Mouse (Mus musculus): ENCODE results near the gene Zbed3. TPM values are rescaled to one million over a fixed set of nuclear protein-coding genes. Genes with fewer than 3 reads are reported as not detected.

Gene Zbed3
- 51.6 and 55.2 TPM in 2 replicates for polyA plus RNA-seq (2016; fragmentation: Nextera tagmentation; extraction: Ambion mirVana)

GRCm38 (mm10) chr13:95323400-95323799 is at the start of gene Zbed3:
TSS of gene Zbed3 (plus strand) at chr13:95323612.
- Histone ChIP-seq H3K4me1 (peaks cover 23% of the 10 kb centered on the region), H3K27me3 (ENCODE audit: poor library complexity, severe bottlenecking) (no peaks in the 10 kb centered on the region), H3K4me3 (peak within 1 kb of the TSS; percentile 87), H3K27ac (peak within 1 kb of the TSS; percentile 99), H3K36me3 (replicated peaks) (peaks cover under 1% of the 10 kb centered on the region), H3K9me3 (no peaks in the 10 kb centered on the region)
- WGBS, result 89% methylated on average over 6 of the region's 6 CpGs
- DNase-seq (ENCODE audit: extremely low spot score, low spot score), result no peak

GRCm38 (mm10) chr13:95278426-95279025 is 44.9 kb upstream of the Zbed3 start:
- H3K9me3 ChIP-seq, result no peaks in the 10 kb centered on the region
- no peak overlapping the region for H3K27ac ChIP-seq
- no peak overlapping the region for H3K4me3 ChIP-seq
- H3K4me1 ChIP-seq, result peaks cover 23% of the 10 kb centered on the region
- no peaks in the 10 kb centered on the region for H3K27me3 ChIP-seq (ENCODE audit: poor library complexity, severe bottlenecking)
- no peaks in the 10 kb centered on the region for H3K36me3 ChIP-seq (replicated peaks)
- 88% methylated on average over 4 of the region's 4 CpGs for WGBS
- no peak for DNase-seq (ENCODE audit: extremely low spot score, low spot score)

- WGBS, result 35% methylated on average over 6 of the region's 7 CpGs
- DNase-seq (ENCODE audit: extremely low spot score, low spot score), result no peak
Measured at GRCm38 (mm10) chr13:95281740-95282673, 41.4 kb upstream of the Zbed3 start.

GRCm38 (mm10) chr13:95286989-95287388 is 36.4 kb upstream of the Zbed3 start:
- peaks cover 29% of the 10 kb centered on the region for H3K27me3 ChIP-seq (ENCODE audit: poor library complexity, severe bottlenecking)
- no peaks in the 10 kb centered on the region for H3K36me3 ChIP-seq (replicated peaks)
- H3K4me3 ChIP-seq, result no peak overlapping the region
- H3K27ac ChIP-seq, result no peak overlapping the region
- DNase-seq (ENCODE audit: extremely low spot score, low spot score), result peak; percentile 65
- WGBS, result 13% methylated on average over 7 of the region's 7 CpGs
- no peaks in the 10 kb centered on the region for H3K9me3 ChIP-seq
- peaks cover 19% of the 10 kb centered on the region for H3K4me1 ChIP-seq

More at GRCm38 (mm10) chr13:95281740-95282673, 41.4 kb upstream of the Zbed3 start:
- Histone ChIP-seq H3K4me3 (no peak overlapping the region), H3K9me3 (no peaks in the 10 kb centered on the region), H3K36me3 (replicated peaks) (no peaks in the 10 kb centered on the region), H3K4me1 (peaks cover 16% of the 10 kb centered on the region), H3K27ac (peak overlapping the region; percentile 9; the same call in 1 of the 2 replicates), H3K27me3 (ENCODE audit: poor library complexity, severe bottlenecking) (no peaks in the 10 kb centered on the region)

GRCm38 (mm10) chr13:95288027-95288426 is 35.4 kb upstream of the Zbed3 start:
- Histone ChIP-seq H3K4me1 (peaks cover 18% of the 10 kb centered on the region), H3K9me3 (no peaks in the 10 kb centered on the region), H3K27ac (no peak overlapping the region), H3K4me3 (no peak overlapping the region), H3K36me3 (replicated peaks) (no peaks in the 10 kb centered on the region), H3K27me3 (ENCODE audit: poor library complexity, severe bottlenecking) (peaks cover 29% of the 10 kb centered on the region)
- 84% methylated on average over 7 of the region's 7 CpGs for WGBS
- DNase-seq (ENCODE audit: extremely low spot score, low spot score), result no peak

- Histone ChIP-seq H3K27ac (no peak overlapping the region), H3K4me1 (peaks cover 18% of the 10 kb centered on the region), H3K36me3 (replicated peaks) (no peaks in the 10 kb centered on the region), H3K27me3 (ENCODE audit: poor library complexity, severe bottlenecking) (peaks cover 29% of the 10 kb centered on the region), H3K4me3 (no peak overlapping the region), H3K9me3 (no peaks in the 10 kb centered on the region)
- DNase-seq (ENCODE audit: extremely low spot score, low spot score), result no peak
- WGBS, result 51% methylated on average over 4 of the region's 4 CpGs
Measured at GRCm38 (mm10) chr13:95291983-95292382, 31.4 kb upstream of the Zbed3 start.

GRCm38 (mm10) chr13:95299956-95300355 is 23.5 kb upstream of the Zbed3 start:
- Histone ChIP-seq H3K36me3 (replicated peaks) (no peaks in the 10 kb centered on the region), H3K9me3 (no peaks in the 10 kb centered on the region), H3K27me3 (ENCODE audit: poor library complexity, severe bottlenecking) (no peaks in the 10 kb centered on the region), H3K4me3 (no peak overlapping the region), H3K27ac (no peak overlapping the region), H3K4me1 (no peaks in the 10 kb centered on the region)
- DNase-seq (ENCODE audit: extremely low spot score, low spot score), result no peak
- 72% methylated on average over 3 of the region's 3 CpGs for WGBS

- no peak overlapping the region for H3K4me3 ChIP-seq
- 84% methylated on average over 4 of the region's 4 CpGs for WGBS
Measured at GRCm38 (mm10) chr13:95306596-95306995, 16.8 kb upstream of the Zbed3 start.

GRCm38 (mm10) chr13:95307100-95307655 is 16.2 kb upstream of the Zbed3 start:
- Histone ChIP-seq H3K4me1 (peaks cover 4% of the 10 kb centered on the region), H3K27me3 (ENCODE audit: poor library complexity, severe bottlenecking) (no peaks in the 10 kb centered on the region), H3K4me3 (no peak overlapping the region), H3K9me3 (no peaks in the 10 kb centered on the region), H3K27ac (no peak overlapping the region), H3K36me3 (replicated peaks) (no peaks in the 10 kb centered on the region)
- WGBS, result 89% methylated on average over 8 of the region's 8 CpGs
- DNase-seq (ENCODE audit: extremely low spot score, low spot score), result no peak

More at GRCm38 (mm10) chr13:95306596-95306995, 16.8 kb upstream of the Zbed3 start:
- no peak for DNase-seq (ENCODE audit: extremely low spot score, low spot score)
- Histone ChIP-seq H3K4me1 (no peaks in the 10 kb centered on the region), H3K36me3 (replicated peaks) (no peaks in the 10 kb centered on the region), H3K27me3 (ENCODE audit: poor library complexity, severe bottlenecking) (no peaks in the 10 kb centered on the region), H3K27ac (no peak overlapping the region), H3K9me3 (no peaks in the 10 kb centered on the region)

- 82% methylated on average over 6 of the region's 6 CpGs for WGBS
- H3K36me3 ChIP-seq (replicated peaks), result no peaks in the 10 kb centered on the region
- H3K4me1 ChIP-seq, result peaks cover 5% of the 10 kb centered on the region
- DNase-seq (ENCODE audit: extremely low spot score, low spot score), result no peak
- no peak overlapping the region for H3K4me3 ChIP-seq
- H3K27ac ChIP-seq, result no peak overlapping the region
- H3K9me3 ChIP-seq, result no peaks in the 10 kb centered on the region
- H3K27me3 ChIP-seq (ENCODE audit: poor library complexity, severe bottlenecking), result no peaks in the 10 kb centered on the region
Measured at GRCm38 (mm10) chr13:95312016-95312415, 11.4 kb upstream of the Zbed3 start.

- no peak overlapping the region for H3K27ac ChIP-seq
- no peaks in the 10 kb centered on the region for H3K9me3 ChIP-seq
- H3K36me3 ChIP-seq (replicated peaks), result no peaks in the 10 kb centered on the region
- no peaks in the 10 kb centered on the region for H3K27me3 ChIP-seq (ENCODE audit: poor library complexity, severe bottlenecking)
- WGBS, result 85% methylated on average over 6 of the region's 6 CpGs
- no peak for DNase-seq (ENCODE audit: extremely low spot score, low spot score)
- peaks cover 6% of the 10 kb centered on the region; the same call in 1 of the 2 replicates for H3K4me1 ChIP-seq
- no peak overlapping the region for H3K4me3 ChIP-seq
Measured at GRCm38 (mm10) chr13:95319153-95319552, 4.3 kb upstream of the Zbed3 start.

GRCm38 (mm10) chr13:95320451-95320850 is 3.0 kb upstream of the Zbed3 start:
- WGBS, result 57% methylated on average over 4 of the region's 4 CpGs
- DNase-seq (ENCODE audit: extremely low spot score, low spot score), result no peak
- H3K27ac ChIP-seq, result no peak overlapping the region
- no peaks in the 10 kb centered on the region for H3K9me3 ChIP-seq
- H3K36me3 ChIP-seq (replicated peaks), result no peaks in the 10 kb centered on the region
- no peak overlapping the region for H3K4me3 ChIP-seq
- peaks cover 6% of the 10 kb centered on the region; the same call in 1 of the 2 replicates for H3K4me1 ChIP-seq
- no peaks in the 10 kb centered on the region for H3K27me3 ChIP-seq (ENCODE audit: poor library complexity, severe bottlenecking)

Measured in forebrain, embryonic 10.5 days (tissue).